Mouse (Mus musculus) stomach, postnatal 0 days (tissue): ENCODE measurements around the gene D630045J12Rik. TPM values are rescaled to one million over a fixed set of nuclear protein-coding genes. Genes with fewer than 3 reads are reported as not detected.

Experiments used
- ATAC-seq: fragments of 200-750 bp; cut with Nextera tagmentation; 2 replicates; pipeline ENCODE4 v1.8.0; 2017; ENCODE audit not compliant: low FRiP score, low TSS enrichment
- DNase-seq: peaks from one replicate; pipeline ENCODE4 v3.0.0-alpha.2; 2016; ENCODE audit warnings: low spot score
- H3K27ac ChIP-seq: fragments of 300-500 bp; sonication (generic); replicated peaks from 2 replicates; pipeline ENCODE4 v1.5.1; 2014; ENCODE audit warnings: mild to moderate bottlenecking, control low read depth
- H3K27me3 ChIP-seq: fragments of 300-500 bp; sonication (generic); 2 replicates; pipeline ENCODE4 v1.6.1; 2014; ENCODE audit warnings: low read length; ENCODE audit not compliant: control insufficient read depth, insufficient read depth
- H3K36me3 ChIP-seq: fragments of 300-500 bp; sonication (generic); 2 replicates; pipeline ENCODE4 v1.6.1; 2014; ENCODE audit warnings: low read length, mixed read lengths; ENCODE audit not compliant: control insufficient read depth, insufficient read depth
- H3K4me1 ChIP-seq: fragments of 300-500 bp; sonication (generic); replicated peaks from 2 replicates; pipeline ENCODE4 v1.6.1; 2014; ENCODE audit warnings: antibody characterized with exemption; ENCODE audit not compliant: control insufficient read depth, insufficient read depth
- H3K4me2 ChIP-seq: fragments of 300-500 bp; sonication (generic); replicated peaks from 2 replicates; pipeline ENCODE4 v1.6.1; 2014; ENCODE audit warnings: low read depth, mild to moderate bottlenecking, control low read depth, moderate library complexity
- H3K4me3 ChIP-seq: fragments of 300-500 bp; sonication (generic); 2 replicates; pipeline ENCODE4 v1.5.1; 2014; ENCODE audit warnings: low read depth, low read length, control low read depth
- H3K9ac ChIP-seq: fragments of 300-500 bp; sonication (generic); 2 replicates; pipeline ENCODE4 v1.6.1; 2014; ENCODE audit warnings: mild to moderate bottlenecking, low read length, control low read depth, mixed read lengths
- H3K9me3 ChIP-seq: fragments of 300-500 bp; sonication (generic); 2 replicates; pipeline ENCODE4 v1.6.1; 2016; ENCODE audit warnings: low read length; ENCODE audit not compliant: control insufficient read depth
- CTCF ChIP-seq: IDR thresholded peaks from 2 replicates; pipeline ENCODE4 v1.5.1; 2016; ENCODE audit warnings: antibody characterized with exemption, low read depth, mild to moderate bottlenecking, moderate library complexity
- EP300 ChIP-seq: optimal IDR thresholded peaks from 2 replicates; pipeline ENCODE3; 2016; ENCODE audit warnings: antibody characterized with exemption
- WGBS: fragments of 180-500 bp; shearing (Covaris S2); extraction: QIAGEN DNeasy Blood & Tissue Kit; methylation state at CpG from one replicate; pipeline ENCODE4 v1.1.7; 2014; 5-methylcytosine and 5-hydroxymethylcytosine counted together
- polyA plus RNA-seq: library from polyadenylated mRNA; unstranded; fragments of >200 nt; fragmentation: Nextera tagmentation; extraction: Ambion mirVana; gene quantifications from 2 replicates; pipeline ENCODE4 v1.2.1, GENCODE M21; 2015

D630045J12Rik gene
- polyA plus RNA-seq, 1 experiment from 2014 or later = 0.70 TPM

GRCm38 (mm10) chr6:38202816-38203215, 51.0 kb downstream of the D630045J12Rik start:
- DNase-seq (no peak), ATAC-seq (no peak)
- H3K27ac ChIP-seq = no peak overlapping the region
- H3K4me3 ChIP-seq = no peak overlapping the region
- no peak overlapping the region for H3K9ac ChIP-seq
- TF ChIP-seq CTCF (no peak), EP300 (no peak)
- 60% methylated on average over 12 of the region's 12 CpGs for WGBS
- H3K4me1 ChIP-seq = no peaks in the 10 kb centered on the region
- H3K36me3 ChIP-seq = no peaks in the 10 kb centered on the region
- no peak overlapping the region for H3K4me2 ChIP-seq
- H3K27me3 ChIP-seq = no peaks in the 10 kb centered on the region
- H3K9me3 ChIP-seq = no peaks in the 10 kb centered on the region

GRCm38 (mm10) chr6:38201495-38201894, 52.3 kb downstream of the D630045J12Rik start:
- Histone ChIP-seq H3K9me3 (no peaks in the 10 kb centered on the region), H3K27me3 (no peaks in the 10 kb centered on the region), H3K36me3 (no peaks in the 10 kb centered on the region), H3K4me2 (no peak overlapping the region), H3K27ac (peak overlapping the region; percentile 61), H3K4me1 (no peaks in the 10 kb centered on the region), H3K4me3 (no peak overlapping the region), H3K9ac (no peak overlapping the region)
- WGBS = 58% methylated on average over 5 of the region's 5 CpGs
- DNase-seq (no peak), ATAC-seq (no peak)
- TF ChIP-seq EP300 = no peak
- TF ChIP-seq CTCF = no peak

DNA sequence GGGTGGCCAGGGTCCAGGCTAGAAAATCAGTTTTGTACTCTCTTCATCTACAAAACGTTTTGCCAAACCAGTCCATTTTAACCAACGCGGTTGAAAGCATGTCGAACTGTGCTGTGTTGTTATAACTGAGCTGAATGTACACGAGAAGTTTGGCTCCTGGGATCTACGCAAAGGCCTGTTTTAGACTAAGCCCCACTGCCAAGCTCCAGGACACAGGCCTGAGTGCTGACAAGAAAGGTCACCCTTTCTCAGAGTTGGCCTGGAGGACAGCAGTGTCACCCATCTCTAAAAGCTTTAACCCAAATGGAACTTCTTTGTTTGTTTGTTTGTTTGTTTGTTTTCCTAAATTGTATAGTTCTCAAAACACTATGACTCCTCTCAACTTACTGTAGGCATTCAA, 54.2 kb downstream of the D630045J12Rik start:
- 71% methylated on average over 6 of the region's 6 CpGs for WGBS
- H3K4me2 ChIP-seq = no peak overlapping the region
- no peak for ATAC-seq

DNA sequence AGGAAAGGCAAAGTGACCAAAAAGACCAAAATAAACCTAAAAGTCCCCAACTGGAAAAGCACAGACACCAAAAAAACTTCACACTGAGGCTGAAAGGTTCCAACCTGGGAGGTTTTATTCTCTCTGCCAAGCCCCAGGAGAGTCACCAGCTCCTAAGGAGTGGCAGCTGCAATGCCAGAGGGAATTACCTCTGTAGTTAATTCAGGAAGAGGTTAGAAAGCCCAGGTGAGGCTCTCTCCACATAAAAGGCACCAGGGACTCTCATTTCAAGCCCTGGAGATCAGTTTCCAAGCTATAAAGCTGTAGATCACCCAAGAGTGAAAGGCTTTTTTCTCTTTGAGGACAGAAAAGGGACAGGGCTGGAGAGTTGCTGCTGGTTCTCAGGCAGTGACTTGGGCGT, 55.1 kb downstream of the D630045J12Rik start:
- ATAC-seq (no peak), DNase-seq (no peak)
- Histone ChIP-seq H3K9ac (no peak overlapping the region), H3K4me2 (no peak overlapping the region), H3K27me3 (no peaks in the 10 kb centered on the region), H3K4me1 (no peaks in the 10 kb centered on the region), H3K9me3 (no peaks in the 10 kb centered on the region), H3K27ac (peak overlapping the region; percentile 69), H3K36me3 (no peaks in the 10 kb centered on the region), H3K4me3 (no peak overlapping the region)
- TF ChIP-seq CTCF = no peak
- TF ChIP-seq EP300 = no peak
- WGBS = 62% methylated on average over 1 of the region's 1 CpGs

More for the DNA sequence above, 54.2 kb downstream of the D630045J12Rik start:
- Histone ChIP-seq H3K9me3 (no peaks in the 10 kb centered on the region), H3K36me3 (no peaks in the 10 kb centered on the region), H3K9ac (no peak overlapping the region), H3K27ac (peak overlapping the region; percentile 69; the same call in 1 of the 2 replicates), H3K4me1 (no peaks in the 10 kb centered on the region), H3K27me3 (no peaks in the 10 kb centered on the region), H3K4me3 (no peak overlapping the region)
- no peak for DNase-seq
- TF ChIP-seq CTCF = no peak

GRCm38 (mm10) chr6:38196266-38197189, 57.3 kb downstream of the D630045J12Rik start:
- ATAC-seq = no peak

GRCm38 (mm10) chr6:38195306-38195705, 58.5 kb downstream of the D630045J12Rik start:
- H3K27me3 ChIP-seq = no peaks in the 10 kb centered on the region
- no peaks in the 10 kb centered on the region for H3K36me3 ChIP-seq
- H3K9ac ChIP-seq = no peak overlapping the region
- no peak overlapping the region for H3K4me3 ChIP-seq
- H3K27ac ChIP-seq = no peak overlapping the region
- ATAC-seq (no peak), DNase-seq (no peak)
- TF ChIP-seq CTCF (no peak), EP300 (no peak)
- WGBS = 82% methylated on average over 10 of the region's 10 CpGs
- no peak overlapping the region for H3K4me2 ChIP-seq
- H3K9me3 ChIP-seq = no peaks in the 10 kb centered on the region
- H3K4me1 ChIP-seq = no peaks in the 10 kb centered on the region

More at GRCm38 (mm10) chr6:38196266-38197189, 57.3 kb downstream of the D630045J12Rik start:
- Histone ChIP-seq H3K9me3 (no peaks in the 10 kb centered on the region), H3K4me2 (no peak overlapping the region), H3K9ac (no peak overlapping the region), H3K4me3 (no peak overlapping the region), H3K4me1 (no peaks in the 10 kb centered on the region), H3K27me3 (no peaks in the 10 kb centered on the region), H3K27ac (no peak overlapping the region), H3K36me3 (no peaks in the 10 kb centered on the region)
- 89% methylated on average over 24 of the region's 24 CpGs for WGBS
- no peak for DNase-seq
- TF ChIP-seq EP300 = no peak
- no peak for TF ChIP-seq CTCF
